11 mouse cellular contexts compared by ENCODE assay signal in genomic region chr13:97337954-97338353, GRCm38 (mm10).
DNase-seq lines count a peak whose midpoint lies in the region; ATAC-seq and TF ChIP-seq lines count a peak whose summit lies in the region.
"Had no signal": no experiment of that assay in that cellular context is flagged by ENCODE, and none has a peak within 500 bp of the region (broad histone marks: within the 10 kb centered on the region; RNA-seq: fewer than 3 reads in every experiment).

No protein-coding gene starts in this region.

- H3K36me3 ChIP-seq in midbrain, embryonic 10.5 days, result no peaks in the 10 kb centered on the region
- H3K36me3 ChIP-seq in midbrain, postnatal 0 days (ENCODE audit: insufficient read depth, low read length), result no peaks in the 10 kb centered on the region
- H3K36me3 ChIP-seq in embryonic facial prominence, embryonic 11.5 days (replicated peaks; ENCODE audit: control insufficient read depth, insufficient read depth, low read depth, low read length), result no peaks in the 10 kb centered on the region
- no peaks in the 10 kb centered on the region for H3K36me3 ChIP-seq in forebrain, embryonic 15.5 days

- H3K9me3 ChIP-seq in midbrain, embryonic 10.5 days (replicated peaks), result peaks cover 5% of the 10 kb centered on the region; the same call in 1 of the 2 replicates
- no peaks in the 10 kb centered on the region for H3K9me3 ChIP-seq in midbrain, postnatal 0 days (ENCODE audit: low read length)
- H3K9me3 ChIP-seq in embryonic facial prominence, embryonic 11.5 days (replicated peaks; ENCODE audit: control insufficient read depth, low read length), result no peaks in the 10 kb centered on the region
- no peaks in the 10 kb centered on the region for H3K9me3 ChIP-seq in forebrain, embryonic 15.5 days

- peak overlapping the region; percentile 57 for H3K27ac ChIP-seq in midbrain, embryonic 10.5 days (replicated peaks)
- no peak overlapping the region for H3K27ac ChIP-seq in midbrain, postnatal 0 days (ENCODE audit: low read depth, low read length)
- H3K27ac ChIP-seq in embryonic facial prominence, embryonic 11.5 days (replicated peaks; ENCODE audit: low read depth, low read length), result no peak overlapping the region
- peak overlapping the region; percentile 55 for H3K27ac ChIP-seq in forebrain, embryonic 15.5 days (replicated peaks)
- H3K27ac ChIP-seq: liver, embryonic 14.5 days had no signal

- intact Hi-C loops in left cerebral cortex, postnatal 36 days (cut with DNase I), result no loop called here

- peaks cover 30% of the 10 kb centered on the region for H3K27me3 ChIP-seq in midbrain, embryonic 10.5 days (ENCODE audit: low read depth, poor library complexity, severe bottlenecking)
- H3K27me3 ChIP-seq in midbrain, postnatal 0 days (ENCODE audit: insufficient read depth, low read length), result no peaks in the 10 kb centered on the region
- no peaks in the 10 kb centered on the region for H3K27me3 ChIP-seq in embryonic facial prominence, embryonic 11.5 days (ENCODE audit: control insufficient read depth, insufficient read depth, low read length)
- no peaks in the 10 kb centered on the region for H3K27me3 ChIP-seq in forebrain, embryonic 15.5 days

- peaks cover 32% of the 10 kb centered on the region for H3K4me1 ChIP-seq in midbrain, embryonic 10.5 days
- H3K4me1 ChIP-seq in midbrain, postnatal 0 days (ENCODE audit: insufficient read depth, low read length), result no peaks in the 10 kb centered on the region
- peaks cover 4% of the 10 kb centered on the region; the same call in 1 of the 2 replicates for H3K4me1 ChIP-seq in embryonic facial prominence, embryonic 11.5 days (ENCODE audit: control insufficient read depth, insufficient read depth, low read length)
- H3K4me1 ChIP-seq in forebrain, embryonic 15.5 days, result peaks cover 27% of the 10 kb centered on the region

- H3K4me3 ChIP-seq in midbrain, embryonic 10.5 days, result no peak overlapping the region
- H3K4me3 ChIP-seq in midbrain, postnatal 0 days (ENCODE audit: low read depth, low read length), result no peak overlapping the region
- no peak overlapping the region for H3K4me3 ChIP-seq in embryonic facial prominence, embryonic 11.5 days (ENCODE audit: low read depth, low read length)
- H3K4me3 ChIP-seq in forebrain, embryonic 15.5 days, result no peak overlapping the region
- H3K4me3 ChIP-seq: erythroblast, embryonic 14.5 days; myocyte had no signal

- TF ChIP-seq CTCF in midbrain, postnatal 0 days (IDR thresholded peaks at IDR 0.05), result no peak

- no peak for ATAC-seq in midbrain, postnatal 0 days (ENCODE audit: low FRiP score)
- ATAC-seq in embryonic facial prominence, embryonic 11.5 days (replicated peaks; ENCODE audit: insufficient number of reproducible peaks, low FRiP score, low TSS enrichment, low read depth), result no peak; the same call in 1 of the 2 replicates
- peak; percentile 61 for ATAC-seq in forebrain, embryonic 15.5 days (replicated peaks)

- 28% methylated on average over 3 of the region's 3 CpGs for WGBS in midbrain, embryonic 10.5 days
- 25% methylated on average over 3 of the region's 3 CpGs for WGBS in midbrain, postnatal 0 days
- 14% methylated on average over 3 of the region's 3 CpGs for WGBS in embryonic facial prominence, embryonic 11.5 days
- 7% methylated on average over 3 of the region's 3 CpGs for WGBS in forebrain, embryonic 15.5 days

- no peak for DNase-seq in midbrain, embryonic 10.5 days (ENCODE audit: low spot score)
- DNase-seq in midbrain, postnatal 0 days (ENCODE audit: low spot score), result no peak
- peak; percentile 68 for DNase-seq in embryonic facial prominence, embryonic 11.5 days (ENCODE audit: low spot score)
- DNase-seq in retina, embryonic 14.5 days (ENCODE audit: low spot score), result peak; percentile 31
- no peak for DNase-seq in left cerebral cortex, postnatal 36 days (ENCODE audit: low spot score in 2 of 2)
- DNase-seq in layer of hippocampus, postnatal 10 days (ENCODE audit: low spot score in 2 of 2), result no peak
- no peak for DNase-seq in thymus, adult 18-20 months

- no peak overlapping the region for H3K9ac ChIP-seq in midbrain, postnatal 0 days (replicated peaks; ENCODE audit: low read length, poor library complexity, severe bottlenecking)
- H3K9ac ChIP-seq in embryonic facial prominence, embryonic 11.5 days (replicated peaks; ENCODE audit: low read length), result no peak overlapping the region
- H3K9ac ChIP-seq in forebrain, embryonic 15.5 days (replicated peaks), result no peak overlapping the region
- H3K9ac ChIP-seq: liver, embryonic 14.5 days had no signal

- no peak overlapping the region for H3K4me2 ChIP-seq in midbrain, postnatal 0 days (ENCODE audit: low read depth, low read length, poor library complexity, severe bottlenecking)
- no peak overlapping the region for H3K4me2 ChIP-seq in embryonic facial prominence, embryonic 11.5 days (ENCODE audit: low read depth, low read length)
- H3K4me2 ChIP-seq in forebrain, embryonic 15.5 days (replicated peaks), result no peak overlapping the region

Comparison
In these comparisons a context has a peak if more than half of its experiments do, and no peak if none do; other contexts are left out.
1. H3K27ac ChIP-seq: peak in midbrain, embryonic 10.5 days (single experiment) and forebrain, embryonic 15.5 days (single experiment); none in midbrain, postnatal 0 days (single experiment) and embryonic facial prominence, embryonic 11.5 days (single experiment).
2. DNase-seq: peak in embryonic facial prominence, embryonic 11.5 days (single experiment) and retina, embryonic 14.5 days (single experiment); none in midbrain, embryonic 10.5 days (single experiment), midbrain, postnatal 0 days (single experiment), left cerebral cortex, postnatal 36 days (0 of 2), layer of hippocampus, postnatal 10 days (0 of 2) and thymus, adult 18-20 months (0 of 2).